Mouse (Mus musculus): Measurements from ENCODE around the gene Nckap5.

Nckap5 gene

DNA sequence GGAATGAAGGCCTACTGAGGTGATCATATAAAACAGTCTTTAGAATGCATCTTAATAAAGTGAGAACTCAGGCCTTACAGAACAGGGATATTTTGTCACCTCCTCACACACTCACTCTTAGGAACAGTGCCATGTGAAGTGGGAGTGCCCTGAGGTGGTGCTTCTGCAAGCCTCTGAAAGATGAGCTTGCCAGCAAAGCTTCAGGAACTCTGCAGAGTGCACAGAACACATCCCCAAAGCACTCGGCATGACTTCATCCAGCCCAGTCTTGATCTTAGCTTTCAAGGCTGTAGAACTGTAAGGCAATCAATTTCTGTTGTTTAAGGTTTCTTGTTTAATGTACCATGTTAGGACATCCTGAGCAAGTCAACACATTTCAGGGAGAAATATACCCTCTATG lies 372.9 kb downstream of the Nckap5 start:
- DNase-seq = no peak

DNA sequence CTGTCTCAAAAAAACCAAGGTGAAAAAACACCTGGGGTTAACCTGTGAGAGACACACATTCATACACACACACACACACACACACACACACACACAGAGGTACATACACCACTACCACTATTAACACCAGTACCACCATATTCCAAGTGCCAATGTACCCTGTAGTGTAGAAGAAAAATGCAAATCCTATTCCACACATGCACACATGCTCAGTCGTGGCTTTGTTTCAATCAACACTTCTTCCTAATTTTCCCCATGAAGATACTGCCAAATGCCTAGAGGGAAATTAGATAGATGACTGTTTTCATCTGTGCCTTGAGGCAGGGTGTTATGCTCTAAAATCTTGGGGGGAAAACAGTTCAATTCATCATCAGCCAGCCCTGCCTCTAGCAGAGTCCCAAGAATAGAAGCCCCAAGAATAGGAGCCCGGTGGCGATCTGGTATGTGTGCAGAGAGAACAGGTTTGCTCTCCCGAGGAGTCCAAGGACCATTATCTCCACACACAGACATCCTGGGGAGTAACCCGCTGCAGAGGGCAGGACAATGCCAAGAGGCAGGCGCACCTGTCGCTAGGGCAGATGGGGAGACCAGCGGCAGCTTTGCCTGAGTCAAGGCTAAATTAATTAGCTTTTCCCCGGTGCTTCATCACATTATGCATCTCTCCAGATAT lies 376.0 kb downstream of the Nckap5 start:
- DNase-seq = peak; percentile 85

DNA sequence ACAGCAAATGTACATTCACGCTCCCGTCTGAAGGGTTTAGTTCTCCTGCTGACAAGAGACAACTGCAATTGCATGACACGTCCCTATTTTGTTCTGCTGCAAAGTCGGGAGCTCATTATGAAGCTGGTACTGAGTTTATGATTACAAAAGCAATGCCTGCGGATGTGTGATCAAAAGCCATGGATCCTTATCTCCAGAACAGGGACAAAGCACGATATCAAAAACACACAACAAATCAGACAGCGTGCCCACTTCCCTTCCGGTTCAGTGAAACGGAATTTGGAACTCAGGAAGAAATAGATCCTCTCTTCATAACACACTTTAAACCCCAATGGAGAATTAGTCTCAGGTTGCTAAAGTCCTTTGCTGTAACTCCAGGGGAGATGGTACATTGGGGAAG lies 379.1 kb downstream of the Nckap5 start:
- DNase-seq = no peak

DNA sequence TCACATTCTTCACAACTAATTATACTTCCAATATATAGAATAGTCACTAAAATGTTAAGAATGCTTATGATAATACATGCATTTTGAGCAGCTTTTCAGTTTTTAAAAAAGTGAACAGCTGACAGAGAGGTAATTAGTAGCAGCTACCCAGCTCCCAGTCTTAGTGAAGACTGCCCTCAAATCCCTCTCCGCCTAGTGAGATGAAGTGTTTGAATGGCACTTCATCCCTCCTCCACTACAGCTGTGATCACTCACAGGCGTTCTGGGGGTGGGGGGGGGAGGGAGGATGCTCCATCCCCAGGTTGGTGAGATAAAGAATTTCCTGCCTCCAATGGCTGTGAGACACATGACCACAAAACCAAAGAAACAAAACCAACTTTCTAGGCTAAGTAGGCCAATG lies 381.2 kb downstream of the Nckap5 start:
- no peak for DNase-seq

GRCm38 (mm10) chr1:126443890-126444289 lies 386.7 kb downstream of the Nckap5 start:
- DNase-seq = no peak

DNA sequence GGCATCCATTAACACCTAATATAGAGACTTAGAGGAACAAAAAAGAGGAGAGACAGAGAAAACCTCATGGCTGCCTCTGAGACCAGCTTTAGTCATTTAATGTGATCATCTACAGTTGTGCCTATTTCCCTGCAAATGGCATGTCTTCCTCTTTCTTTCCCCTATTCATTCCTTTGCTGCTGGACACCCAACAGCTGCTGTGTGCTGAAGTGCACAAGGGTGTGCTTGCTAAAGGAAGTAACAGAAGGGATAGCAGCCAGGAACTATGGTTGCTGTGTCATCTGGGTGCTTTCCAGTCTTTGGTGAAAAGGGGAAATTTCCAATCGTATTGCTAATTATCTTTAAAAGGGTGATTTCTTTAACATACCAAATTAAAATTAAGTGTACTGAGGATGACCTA lies 387.9 kb downstream of the Nckap5 start:
- DNase-seq = no peak

DNA sequence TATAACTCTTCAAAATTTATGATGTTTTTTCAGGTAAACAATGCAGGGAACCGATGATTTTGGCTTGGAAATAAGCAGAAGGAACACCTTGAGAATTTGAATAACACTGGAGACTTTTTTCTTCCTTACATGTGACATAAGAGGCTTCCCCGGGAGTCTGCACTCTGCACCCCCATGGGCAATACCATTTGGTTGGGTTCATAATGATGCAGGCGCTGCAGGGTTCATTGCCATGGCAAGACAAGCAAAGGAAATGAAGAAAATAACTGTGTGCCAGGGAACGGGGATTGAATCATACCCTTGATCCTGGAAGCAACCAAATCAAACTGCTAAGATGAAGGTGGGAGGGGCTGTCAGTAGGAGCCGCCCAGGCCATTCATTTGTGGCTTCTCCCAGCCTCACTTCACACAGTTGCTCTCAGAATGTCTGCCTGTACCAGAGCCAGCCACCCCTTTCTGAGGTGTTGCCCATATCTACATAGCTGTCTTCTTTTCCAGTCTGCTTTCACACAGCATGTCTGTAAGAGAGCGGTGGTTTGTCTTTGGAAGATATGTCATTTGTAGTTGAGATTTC lies 392.5 kb downstream of the Nckap5 start:
- no peak for DNase-seq

DNA sequence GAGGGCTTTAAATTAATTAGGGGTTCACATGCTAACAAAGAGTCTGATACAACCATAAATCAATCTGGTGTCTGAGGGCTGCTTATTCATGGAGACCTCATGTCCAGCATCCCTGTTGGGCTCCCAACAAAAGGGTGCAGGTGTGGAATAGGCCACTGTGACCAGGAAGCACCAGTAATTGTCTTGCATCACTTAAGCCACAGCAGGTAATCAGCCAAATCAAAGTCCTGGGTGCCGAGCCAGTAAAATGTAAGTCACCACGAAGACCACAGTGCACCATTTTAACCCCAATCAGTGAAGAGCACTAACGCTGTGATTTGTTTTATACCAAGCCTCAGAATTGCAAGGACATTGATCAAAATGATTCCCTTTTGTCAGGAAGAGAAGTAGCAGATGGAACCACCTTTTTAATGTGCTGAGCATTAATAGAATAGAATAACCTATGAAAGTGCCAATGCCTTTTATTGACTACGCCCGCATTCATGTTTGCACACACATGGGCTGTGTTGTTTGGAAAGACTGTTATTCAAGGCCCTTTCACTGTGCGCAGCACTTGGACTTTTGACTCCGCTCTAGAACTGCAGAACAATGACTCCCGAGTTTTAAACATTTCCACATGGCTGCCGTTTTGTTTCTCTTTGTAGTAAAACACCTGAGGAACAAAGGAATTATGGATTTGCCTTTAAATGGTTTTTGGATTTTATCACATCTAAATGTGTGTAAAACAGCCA lies 393.5 kb downstream of the Nckap5 start:
- no peak for DNase-seq

- DNase-seq = no peak
Measured at GRCm38 (mm10) chr1:126432285-126432684, 398.3 kb downstream of the Nckap5 start.

DNA sequence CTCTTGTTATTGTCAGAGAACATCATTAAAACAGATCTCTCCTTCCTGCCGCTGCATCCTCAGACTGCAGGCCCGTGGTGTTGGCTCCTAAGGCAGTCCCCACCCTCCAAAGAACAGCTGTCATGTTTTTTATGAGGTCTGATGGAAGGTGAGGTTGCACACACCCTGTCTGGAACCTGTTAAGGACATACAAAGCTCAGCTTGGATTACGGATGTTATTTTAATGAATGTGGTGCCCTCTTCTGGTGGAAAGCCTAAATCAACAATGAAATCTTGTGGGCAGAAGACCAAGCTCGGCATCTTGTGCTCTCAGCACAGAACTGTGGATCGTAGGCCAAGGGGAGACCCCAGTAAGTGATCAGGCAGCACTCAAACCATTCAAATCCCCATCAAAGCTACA lies 399.0 kb downstream of the Nckap5 start:
- peak; percentile 5 for DNase-seq

DNA sequence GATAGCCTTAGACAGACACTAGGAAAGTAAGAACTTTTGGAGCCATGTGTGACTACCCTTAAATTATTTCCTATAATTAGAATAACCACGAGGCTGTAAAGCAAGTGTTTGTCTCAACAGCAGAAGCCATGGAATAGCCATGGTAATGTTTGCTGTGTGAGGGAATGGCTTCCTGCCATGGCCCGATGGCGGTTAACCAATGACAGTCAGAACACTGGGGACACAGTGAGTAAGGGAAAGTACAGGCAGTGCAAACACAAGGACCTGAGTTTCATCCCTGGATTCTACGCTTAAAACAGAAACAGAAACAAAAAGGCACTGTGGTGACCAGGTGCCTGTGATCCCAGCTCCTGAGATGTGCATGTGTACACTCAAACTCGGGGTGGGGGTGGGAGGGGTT lies 419.2 kb downstream of the Nckap5 start:
- no peak for DNase-seq

DNA sequence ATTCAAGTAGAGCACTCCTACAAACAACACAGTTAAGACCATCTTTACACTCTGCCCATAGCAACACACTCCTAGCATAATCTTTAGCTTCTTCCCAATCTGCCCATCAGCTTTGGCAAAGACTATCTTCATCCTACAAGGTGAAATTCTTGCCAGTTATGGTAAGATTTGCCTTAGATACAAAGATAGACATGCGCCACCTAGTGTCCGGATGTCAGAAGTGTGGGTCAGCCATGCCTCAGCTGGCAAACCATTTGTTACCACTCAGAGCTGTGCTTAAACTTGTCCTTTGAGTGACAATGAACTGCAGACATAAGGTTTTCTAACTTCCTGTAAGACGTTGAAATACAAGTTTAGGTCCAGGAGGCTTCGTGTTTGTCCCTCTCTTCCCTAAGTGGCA lies 422.7 kb downstream of the Nckap5 start:
- DNase-seq = no peak

DNA sequence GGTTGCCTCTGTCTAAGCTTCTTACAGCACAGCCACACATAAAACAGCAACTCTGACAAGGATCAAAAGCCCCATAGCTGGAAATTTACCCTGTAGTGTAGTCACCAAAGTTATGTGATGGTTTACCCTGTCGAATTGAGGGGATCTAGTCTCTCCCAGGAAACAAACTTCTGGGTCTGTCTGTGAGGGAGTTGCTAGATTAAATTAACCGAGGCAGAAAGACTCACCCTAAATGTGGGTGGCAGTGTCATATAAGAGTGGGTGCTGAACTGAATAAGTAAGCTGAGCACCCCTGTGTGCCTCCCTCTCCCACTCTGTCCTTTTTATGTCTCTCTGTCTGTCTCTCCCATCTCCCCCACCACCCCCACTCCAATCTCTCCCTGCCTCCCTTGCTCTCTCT lies 425.1 kb downstream of the Nckap5 start:
- DNase-seq = no peak

DNA sequence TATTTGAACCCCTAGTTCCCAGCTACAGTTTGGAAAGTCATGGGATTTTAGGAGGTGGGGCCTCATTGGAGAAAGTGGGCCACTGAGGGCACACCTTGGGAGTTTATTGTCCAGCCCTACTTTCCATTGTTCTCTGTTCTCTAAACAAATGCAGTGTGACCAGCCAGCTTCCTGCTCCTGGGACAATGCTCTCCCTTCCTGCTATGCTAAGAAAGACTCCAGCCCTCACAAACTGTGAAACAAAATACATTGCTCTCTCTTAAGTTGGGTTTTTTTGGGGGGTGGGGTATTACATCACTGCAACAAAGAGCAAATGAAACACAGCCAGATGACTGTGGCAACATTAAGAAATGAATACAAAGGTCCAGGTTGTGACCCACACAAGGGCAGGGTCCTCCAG lies 426.6 kb downstream of the Nckap5 start:
- no peak for DNase-seq

GRCm38 (mm10) chr1:126391204-126391603 lies 439.4 kb downstream of the Nckap5 start:
- no peak for DNase-seq

GRCm38 (mm10) chr1:126377339-126377980 lies 453.1 kb downstream of the Nckap5 start:
- DNase-seq = no peak

GRCm38 (mm10) chr1:126366736-126367135 lies 463.9 kb downstream of the Nckap5 start:
- DNase-seq = no peak

DNA sequence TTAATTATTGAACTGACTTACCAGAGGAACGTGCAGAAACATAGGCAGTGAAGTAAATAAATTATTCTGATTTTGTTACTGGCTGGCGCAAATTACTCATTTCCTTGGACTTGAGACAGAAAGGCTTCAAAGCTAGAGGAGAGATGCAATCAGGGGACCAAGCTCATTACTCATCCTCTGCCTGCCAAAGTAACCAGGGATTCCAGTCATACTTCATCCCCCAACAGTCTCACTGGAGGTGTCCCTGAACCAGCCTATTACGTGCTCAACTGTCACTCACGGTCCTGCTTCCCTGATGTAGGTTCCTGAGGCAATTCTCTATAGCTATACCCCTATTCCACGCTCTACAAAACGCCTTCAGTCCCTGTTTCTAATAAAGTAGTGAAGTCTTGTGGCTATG lies 466.0 kb downstream of the Nckap5 start:
- no peak for DNase-seq

DNA sequence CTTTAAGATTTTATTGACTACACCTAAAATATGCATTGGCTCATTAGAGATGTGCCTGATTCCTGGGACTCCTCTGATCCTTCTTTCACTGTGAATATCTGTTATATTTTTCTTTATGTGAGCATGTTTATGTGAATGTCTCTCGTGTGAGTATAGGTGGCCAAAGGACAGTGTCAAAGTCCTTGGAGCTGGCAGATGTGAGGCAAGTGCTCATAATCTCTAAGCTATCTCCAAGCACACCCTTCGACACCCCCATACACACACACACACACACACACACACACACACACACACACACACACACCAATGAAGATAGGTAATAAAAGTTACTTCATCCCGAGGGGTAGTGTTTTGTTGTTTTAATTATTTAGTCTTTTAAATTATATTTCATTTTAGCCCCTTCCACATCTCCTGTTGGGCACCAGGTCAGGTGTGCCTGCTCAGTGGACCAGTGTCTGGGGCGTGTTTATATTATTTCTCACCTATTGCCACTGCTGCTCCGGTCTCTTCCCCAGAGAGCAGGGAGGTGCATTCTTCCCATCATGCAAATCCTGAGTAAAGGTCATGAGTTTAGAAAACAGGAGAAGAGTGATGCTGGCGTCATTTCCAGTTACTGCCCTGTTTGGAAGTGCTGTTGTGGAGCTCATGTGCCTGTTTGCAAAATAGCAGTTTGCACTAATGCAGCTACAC lies 469.9 kb downstream of the Nckap5 start:
- DNase-seq = no peak

GRCm38 (mm10) chr1:126360111-126360510 lies 470.5 kb downstream of the Nckap5 start:
- no peak for DNase-seq

DNA sequence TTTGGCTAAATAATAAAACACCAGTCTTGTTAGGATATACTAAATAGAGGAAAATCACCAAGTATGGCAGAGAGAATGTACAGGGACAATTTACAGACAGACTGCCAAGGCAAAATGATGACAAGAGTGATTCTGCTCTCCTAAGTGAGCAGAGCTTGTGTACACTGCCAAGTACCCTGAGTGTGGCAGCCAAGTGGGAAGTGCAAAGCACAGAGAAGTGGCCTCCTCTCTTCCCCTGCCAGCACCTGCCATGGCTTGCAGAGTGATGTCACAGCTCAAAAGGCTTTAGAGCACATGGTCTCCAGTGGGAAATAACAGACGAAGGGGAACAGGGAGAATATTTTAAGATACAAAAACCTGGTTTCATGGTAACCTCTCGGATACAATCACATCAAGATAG lies 488.8 kb downstream of the Nckap5 start:
- no peak for DNase-seq

DNA sequence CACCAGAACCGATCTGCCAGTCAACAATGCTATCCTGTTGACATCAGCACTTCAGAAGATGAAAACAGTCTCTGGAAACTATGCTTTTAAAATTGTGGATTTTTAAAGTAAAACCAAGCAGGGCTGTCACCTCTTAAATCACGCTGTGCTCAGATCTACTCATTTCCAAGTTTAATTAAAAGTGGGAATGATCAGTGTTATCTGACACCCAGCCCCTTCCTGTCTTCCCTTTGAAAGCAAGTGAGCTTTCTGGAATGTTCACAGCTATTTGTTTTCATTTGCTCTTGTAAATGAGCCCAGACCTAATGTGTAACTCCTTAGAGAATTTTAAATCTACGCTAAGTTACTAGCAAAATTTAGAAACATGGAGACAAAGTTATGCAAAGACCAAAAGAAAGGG lies 491.3 kb downstream of the Nckap5 start:
- no peak for DNase-seq

DNA sequence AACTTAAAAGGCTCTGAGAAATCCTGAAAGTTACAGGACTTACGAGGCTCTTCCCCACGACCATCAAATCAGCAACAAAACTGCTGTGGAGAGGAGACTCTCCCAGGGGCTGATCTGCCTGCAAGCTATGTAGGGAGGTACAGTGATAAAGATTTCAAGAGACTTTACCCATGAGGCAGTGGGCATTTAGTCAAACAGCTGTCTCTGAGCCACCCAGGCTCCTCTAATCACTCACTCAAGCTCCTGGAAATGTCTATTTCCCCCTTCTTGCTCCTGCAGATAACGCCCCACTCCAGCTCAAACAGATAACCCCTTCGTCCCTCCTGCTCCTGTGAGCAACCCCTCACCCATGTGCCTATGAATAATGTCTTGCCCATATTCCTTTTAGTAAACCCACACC lies 496.4 kb downstream of the Nckap5 start:
- DNase-seq = no peak
